Mouse (Mus musculus) midbrain, embryonic 14.5 days (tissue): ENCODE measurements at regions not wholly inside any gene's neighbourhood (a gene's known extent, or its start where the extent isn't known, plus 50 kb on each side); places are given as distances from the start of the nearest gene placed in this dataset.

Source experiments
- ATAC-seq: fragments of 200-750 bp; cut with Nextera tagmentation; 2 replicates; pipeline ENCODE4 v1.8.0; 2017; ENCODE audit warnings: moderate number of reproducible peaks, moderate library complexity; ENCODE audit not compliant: low FRiP score, low TSS enrichment
- DNase-seq: peaks from one replicate; pipeline ENCODE4 v3.0.0-alpha.2; 2015
- H3K27ac ChIP-seq: fragments of 300-500 bp; sonication (generic); replicated peaks from 2 replicates; pipeline ENCODE4 v1.5.1; 2014; ENCODE audit warnings: mild to moderate bottlenecking, low read depth, low read length, moderate library complexity
- H3K27me3 ChIP-seq: fragments of 300-500 bp; sonication (generic); 2 replicates; pipeline ENCODE4 v1.6.1; 2014; ENCODE audit warnings: low read length, control low read depth, mixed read lengths; ENCODE audit not compliant: control insufficient read depth, insufficient read depth
- H3K36me3 ChIP-seq: fragments of 300-500 bp; sonication (generic); 2 replicates; pipeline ENCODE4 v1.6.1; 2014; ENCODE audit warnings: low read length, control low read depth; ENCODE audit not compliant: control insufficient read depth, insufficient read depth
- H3K4me1 ChIP-seq: fragments of 300-500 bp; sonication (generic); 2 replicates; pipeline ENCODE4 v1.6.1; 2014; ENCODE audit warnings: mild to moderate bottlenecking, antibody characterized with exemption, low read length, control low read depth; ENCODE audit not compliant: control insufficient read depth, insufficient read depth
- H3K4me2 ChIP-seq: fragments of 300-500 bp; sonication (generic); 2 replicates; pipeline ENCODE4 v1.6.1; 2014; ENCODE audit warnings: mild to moderate bottlenecking, low read length, moderate library complexity
- H3K4me3 ChIP-seq: fragments of 300-500 bp; sonication (generic); replicated peaks from 2 replicates; pipeline ENCODE4 v1.5.1; 2014; ENCODE audit warnings: low read depth, low read length
- H3K9ac ChIP-seq: fragments of 300-500 bp; sonication (generic); replicated peaks from 2 replicates; pipeline ENCODE4 v1.6.1; 2014; ENCODE audit warnings: mild to moderate bottlenecking, low read length, moderate library complexity
- H3K9me3 ChIP-seq: fragments of 300-500 bp; sonication (generic); 2 replicates; pipeline ENCODE4 v1.6.1; 2016; ENCODE audit warnings: low read length, control low read depth, mixed read lengths; ENCODE audit not compliant: control insufficient read depth
- WGBS: fragments of 180-500 bp; shearing (Covaris S2); extraction: QIAGEN DNeasy Blood & Tissue Kit; methylation state at CpG from one replicate; pipeline ENCODE4 v1.1.7; 2014; 5-methylcytosine and 5-hydroxymethylcytosine counted together

DNA sequence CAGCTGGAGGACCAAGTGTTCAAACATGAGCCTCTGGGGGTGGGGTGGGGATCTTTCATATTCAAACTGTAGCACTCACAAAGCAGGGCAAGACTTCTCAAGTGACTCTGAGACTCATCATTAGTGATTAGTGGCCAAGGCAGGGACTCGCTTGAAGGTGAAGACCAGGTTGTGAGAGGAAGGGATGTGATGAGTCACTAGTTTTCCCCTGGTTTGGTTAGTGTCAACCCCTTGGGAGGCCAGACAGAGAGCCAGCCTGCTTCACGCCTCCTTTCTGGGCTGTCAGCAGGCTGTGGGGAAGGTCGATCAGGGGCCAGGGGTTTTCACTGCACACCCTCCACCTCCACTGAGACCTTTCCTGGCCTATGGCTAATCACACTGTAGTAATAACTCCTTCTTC, 65.2 kb downstream of the Slc30a10 start:
- Histone ChIP-seq H3K27ac (no peak overlapping the region), H3K4me3 (no peak overlapping the region), H3K27me3 (no peaks in the 10 kb centered on the region), H3K4me1 (no peaks in the 10 kb centered on the region), H3K4me2 (no peak overlapping the region), H3K36me3 (no peaks in the 10 kb centered on the region), H3K9ac (no peak overlapping the region), H3K9me3 (no peaks in the 10 kb centered on the region)
- DNase-seq (no peak), ATAC-seq (no peak)
- 69% methylated on average over 3 of the region's 3 CpGs for WGBS

DNA sequence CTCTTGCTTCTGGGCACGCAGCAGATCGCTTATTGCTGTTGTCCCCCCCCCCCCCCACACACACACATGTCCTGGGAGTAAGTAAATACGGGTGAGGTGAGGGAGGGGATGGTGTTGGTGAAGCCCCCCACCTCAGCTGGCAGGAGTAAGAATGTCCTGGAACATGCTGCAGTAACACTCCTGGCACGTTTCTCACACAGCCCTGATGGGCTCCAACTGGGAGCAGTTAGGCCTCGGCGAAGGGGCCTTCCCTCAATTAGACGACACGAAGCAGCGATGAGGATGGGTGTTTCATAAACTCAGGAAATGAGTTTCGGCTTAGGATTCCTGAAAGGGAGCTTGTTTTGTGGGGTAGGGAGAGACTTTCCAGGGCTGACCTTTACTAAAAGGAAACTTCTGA, 69.4 kb downstream of the Slc30a10 start:
- H3K4me3 ChIP-seq, result no peak overlapping the region
- no peak overlapping the region for H3K4me2 ChIP-seq
- H3K27ac ChIP-seq, result no peak overlapping the region
- no peak for DNase-seq
- H3K4me1 ChIP-seq, result no peaks in the 10 kb centered on the region
- 84% methylated on average over 10 of the region's 10 CpGs for WGBS
- no peaks in the 10 kb centered on the region for H3K9me3 ChIP-seq
- H3K27me3 ChIP-seq, result no peaks in the 10 kb centered on the region
- no peak overlapping the region for H3K9ac ChIP-seq
- no peaks in the 10 kb centered on the region for H3K36me3 ChIP-seq
- ATAC-seq, result no peak

DNA sequence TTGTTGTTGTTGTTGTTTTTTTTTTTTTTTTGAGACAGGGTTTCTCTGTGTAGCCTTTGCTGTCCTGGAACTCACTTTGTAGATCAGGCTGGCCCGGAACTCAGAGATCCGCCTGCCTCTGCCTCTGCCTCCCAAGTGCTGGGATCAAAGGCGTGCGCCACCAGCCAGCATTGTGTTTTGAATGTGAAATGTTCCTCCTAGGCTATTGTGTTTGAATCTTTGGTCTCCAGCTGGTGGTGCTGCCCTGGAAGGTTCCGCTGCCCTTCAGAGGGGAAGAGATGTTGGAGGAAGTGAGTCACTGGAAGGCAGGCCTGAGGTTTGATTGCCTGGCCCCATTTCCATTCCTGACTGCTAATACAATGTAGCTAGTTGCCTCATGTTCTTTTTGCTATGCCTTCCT, 78.8 kb downstream of the Slc30a10 start:
- DNase-seq (no peak), ATAC-seq (no peak)
- Histone ChIP-seq H3K4me2 (no peak overlapping the region), H3K4me3 (no peak overlapping the region), H3K9me3 (no peaks in the 10 kb centered on the region), H3K36me3 (no peaks in the 10 kb centered on the region), H3K27ac (no peak overlapping the region), H3K9ac (no peak overlapping the region), H3K4me1 (no peaks in the 10 kb centered on the region), H3K27me3 (no peaks in the 10 kb centered on the region)
- 95% methylated on average over 5 of the region's 5 CpGs for WGBS

DNA sequence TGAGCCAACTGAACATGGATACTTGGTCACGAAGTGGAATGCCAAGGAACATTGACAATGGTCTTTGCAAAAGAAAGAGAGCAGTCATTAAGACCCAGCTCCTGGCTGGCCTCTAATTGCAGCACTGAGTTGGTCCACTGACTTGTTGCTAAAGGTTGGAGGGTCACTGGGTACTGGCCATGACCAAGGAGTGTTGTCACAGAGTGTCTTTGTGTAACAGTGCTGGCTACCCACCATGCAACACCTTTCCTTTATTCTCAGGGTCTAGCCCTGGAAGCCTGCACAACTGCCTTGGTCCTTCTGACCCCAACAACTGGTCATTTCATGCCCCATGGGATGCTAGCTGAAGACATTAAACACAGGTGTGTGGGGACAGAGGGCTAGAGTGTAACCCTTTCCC, 79.5 kb downstream of the Slc30a10 start:
- no peaks in the 10 kb centered on the region for H3K9me3 ChIP-seq
- no peak overlapping the region for H3K9ac ChIP-seq
- no peaks in the 10 kb centered on the region for H3K4me1 ChIP-seq
- ATAC-seq (no peak), DNase-seq (no peak)
- H3K27ac ChIP-seq, result no peak overlapping the region
- no peaks in the 10 kb centered on the region for H3K36me3 ChIP-seq
- WGBS, result 90% methylated on average over 1 of the region's 1 CpGs
- no peak overlapping the region for H3K4me2 ChIP-seq
- no peak overlapping the region for H3K4me3 ChIP-seq
- H3K27me3 ChIP-seq, result no peaks in the 10 kb centered on the region

DNA sequence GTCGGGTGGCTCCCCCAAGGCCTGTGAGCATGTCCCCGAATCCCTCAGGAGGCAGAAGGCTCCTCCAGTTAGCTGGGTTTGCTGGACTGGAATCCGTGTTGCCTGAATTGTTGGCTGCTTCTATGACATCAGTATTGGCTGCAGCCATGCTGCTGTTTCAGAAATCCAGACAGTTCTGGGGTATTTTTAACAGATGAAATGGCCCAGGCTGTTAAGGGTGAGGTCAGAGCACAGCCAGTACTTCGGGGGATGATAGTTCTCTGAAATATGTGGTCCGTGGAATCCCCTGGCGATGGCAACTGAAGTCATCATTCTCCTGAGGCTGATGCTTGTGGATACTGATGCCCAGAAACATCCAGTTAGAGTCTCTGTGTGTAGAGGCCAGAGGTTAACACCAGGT, 80.7 kb downstream of the Slc30a10 start:
- no peaks in the 10 kb centered on the region for H3K4me1 ChIP-seq
- H3K9ac ChIP-seq, result no peak overlapping the region
- H3K9me3 ChIP-seq, result no peaks in the 10 kb centered on the region
- H3K4me2 ChIP-seq, result no peak overlapping the region
- 87% methylated on average over 6 of the region's 6 CpGs for WGBS
- ATAC-seq (no peak), DNase-seq (no peak)
- no peak overlapping the region for H3K27ac ChIP-seq
- H3K36me3 ChIP-seq, result no peaks in the 10 kb centered on the region
- H3K27me3 ChIP-seq, result no peaks in the 10 kb centered on the region
- H3K4me3 ChIP-seq, result no peak overlapping the region

DNA sequence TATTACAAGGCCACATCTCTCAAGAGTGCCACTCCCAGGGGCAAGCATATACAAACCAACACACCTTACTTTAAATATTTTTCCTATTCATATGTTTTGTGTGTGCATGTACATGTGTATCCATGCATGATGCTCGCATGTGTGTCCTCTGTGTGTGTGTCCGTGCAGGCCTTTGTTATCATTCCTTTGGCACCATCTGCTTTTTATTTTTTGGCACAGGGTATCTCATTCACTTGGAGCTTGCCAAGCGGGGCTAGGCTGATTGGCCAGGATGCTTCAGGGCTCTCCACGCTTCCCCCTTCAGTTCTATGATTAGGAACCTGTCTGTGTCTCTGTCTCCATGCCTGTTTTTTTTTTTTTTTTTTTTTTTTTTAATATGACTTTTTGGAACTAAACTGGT, 82.6 kb downstream of the Slc30a10 start:
- no peak for ATAC-seq
- Histone ChIP-seq H3K27ac (no peak overlapping the region), H3K27me3 (no peaks in the 10 kb centered on the region), H3K9me3 (no peaks in the 10 kb centered on the region), H3K4me3 (no peak overlapping the region), H3K4me1 (no peaks in the 10 kb centered on the region), H3K4me2 (no peak overlapping the region), H3K36me3 (no peaks in the 10 kb centered on the region), H3K9ac (no peak overlapping the region)
- no peak for DNase-seq
- WGBS, result 95% methylated on average over 4 of the region's 4 CpGs

DNA sequence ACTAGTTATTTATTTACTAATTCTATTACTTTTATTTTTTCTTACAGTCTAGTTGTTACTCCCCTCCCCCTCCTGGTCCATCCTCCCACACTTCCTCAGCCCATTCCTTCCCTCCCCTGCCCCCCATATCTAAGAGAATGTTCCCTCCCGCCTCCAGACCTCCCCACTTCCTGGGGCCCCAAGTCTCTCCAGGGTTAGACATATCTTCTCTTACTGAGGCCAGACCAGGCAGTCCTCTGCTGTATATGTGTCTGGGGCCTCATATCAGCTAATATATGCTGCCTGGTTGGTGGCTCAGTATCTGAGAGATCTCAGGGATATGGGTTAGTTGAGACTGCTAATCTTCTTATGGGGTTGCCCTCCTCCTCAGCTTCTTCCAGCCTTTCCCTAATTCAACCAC, 84.8 kb downstream of the Slc30a10 start:
- H3K4me3 ChIP-seq, result no peak overlapping the region
- H3K9ac ChIP-seq, result no peak overlapping the region
- no peaks in the 10 kb centered on the region for H3K4me1 ChIP-seq
- no peaks in the 10 kb centered on the region for H3K27me3 ChIP-seq
- 83% methylated on average over 1 of the region's 1 CpGs for WGBS
- DNase-seq (no peak), ATAC-seq (no peak)
- H3K4me2 ChIP-seq, result no peak overlapping the region
- no peaks in the 10 kb centered on the region for H3K9me3 ChIP-seq
- no peaks in the 10 kb centered on the region for H3K36me3 ChIP-seq
- H3K27ac ChIP-seq, result no peak overlapping the region

DNA sequence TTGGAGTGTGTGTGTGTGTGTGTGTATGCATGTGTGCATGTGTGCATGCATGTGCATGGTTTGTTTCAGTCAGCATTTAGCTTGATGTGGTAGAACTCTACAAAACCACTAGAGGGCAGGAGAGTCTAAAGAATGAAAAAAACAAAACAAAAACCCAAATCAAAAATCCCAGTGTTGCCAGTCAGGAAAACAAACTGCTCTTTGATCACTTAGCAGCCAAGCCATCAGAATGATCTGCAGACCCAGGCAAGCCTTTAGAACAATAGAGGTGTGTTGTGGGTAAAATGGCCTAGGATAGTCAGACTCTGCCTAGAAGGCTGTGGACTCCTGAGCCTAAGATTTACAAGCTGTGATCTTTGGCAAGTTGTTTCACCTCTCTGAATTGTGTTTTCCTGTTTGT, 91.7 kb downstream of the Slc30a10 start:
- no peaks in the 10 kb centered on the region for H3K9me3 ChIP-seq
- H3K4me1 ChIP-seq, result no peaks in the 10 kb centered on the region
- no peak overlapping the region for H3K4me2 ChIP-seq
- no peaks in the 10 kb centered on the region for H3K27me3 ChIP-seq
- ATAC-seq (no peak), DNase-seq (peak; percentile 87)
- no peak overlapping the region for H3K27ac ChIP-seq
- H3K4me3 ChIP-seq, result no peak overlapping the region
- H3K9ac ChIP-seq, result no peak overlapping the region
- H3K36me3 ChIP-seq, result no peaks in the 10 kb centered on the region

DNA sequence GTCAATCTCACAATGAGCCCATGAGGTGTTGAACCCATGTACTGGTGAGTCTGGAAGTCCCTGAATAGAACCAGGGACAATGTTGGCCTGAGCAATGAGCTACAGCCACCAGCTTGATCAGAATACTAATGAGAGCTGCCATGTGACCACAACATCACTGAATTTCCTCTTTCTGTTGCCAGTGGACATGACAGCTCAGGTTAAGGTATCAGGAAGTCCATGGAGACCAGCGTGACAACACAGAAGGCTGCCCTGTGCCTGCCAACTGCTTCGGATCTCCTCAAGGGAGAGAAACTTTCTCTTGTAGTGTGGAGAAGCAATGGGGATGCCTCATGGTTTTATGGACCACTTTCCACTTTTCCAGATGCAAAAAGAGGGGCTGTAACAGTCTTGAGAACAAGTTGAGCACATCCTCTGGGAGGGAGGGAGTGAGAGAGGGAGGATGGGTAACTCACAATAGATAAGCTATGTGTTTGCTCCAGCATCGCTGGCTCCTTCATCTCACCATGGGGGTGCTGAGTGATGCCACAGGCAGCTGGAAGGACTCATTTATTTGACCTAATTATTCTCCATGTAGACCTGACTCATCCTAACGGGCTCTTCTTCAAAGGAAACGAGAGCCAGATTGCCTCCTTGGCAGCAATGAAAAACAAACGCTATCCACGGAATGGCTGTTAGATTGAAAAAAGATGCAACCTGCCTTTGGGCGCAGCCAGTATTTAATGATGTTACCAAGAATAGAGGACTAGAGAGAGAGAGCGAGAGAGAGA, 118.3 kb downstream of the Slc30a10 start:
- ATAC-seq (no peak), DNase-seq (peak; percentile 19)
- Histone ChIP-seq H3K4me3 (no peak overlapping the region), H3K9me3 (no peaks in the 10 kb centered on the region), H3K36me3 (no peaks in the 10 kb centered on the region), H3K27me3 (no peaks in the 10 kb centered on the region), H3K4me1 (no peaks in the 10 kb centered on the region; the same call in 1 of the 2 replicates), H3K27ac (no peak overlapping the region), H3K9ac (no peak overlapping the region), H3K4me2 (no peak overlapping the region)
- 77% methylated on average over 9 of the region's 9 CpGs for WGBS
